Mouse (Mus musculus) T-helper 2 cell (primary cell): Measurements from ENCODE around the gene Bcar3.
"Not testable (repeated sequence)": the region's sequence is repeated elsewhere in the genome, so short reads cannot be mapped to it uniquely, and the experiment has no call there.

Source experiments
- in situ Hi-C: fragments of 300-600 bp; cut with MboI, MseI; formaldehyde crosslinking; loops from one replicate; pipeline ENCODE4 v1.15.1; 2025; ENCODE audit warnings: high pct_unique_total_duplicates

Gene Bcar3

GRCm38 (mm10) chr3:122378634-122379033 is 84.7 kb downstream of the Bcar3 start:
- in situ Hi-C loops: no loop called here

GRCm38 (mm10) chr3:122380776-122381175 is 86.8 kb downstream of the Bcar3 start:
- in situ Hi-C loops: no loop called here

DNA sequence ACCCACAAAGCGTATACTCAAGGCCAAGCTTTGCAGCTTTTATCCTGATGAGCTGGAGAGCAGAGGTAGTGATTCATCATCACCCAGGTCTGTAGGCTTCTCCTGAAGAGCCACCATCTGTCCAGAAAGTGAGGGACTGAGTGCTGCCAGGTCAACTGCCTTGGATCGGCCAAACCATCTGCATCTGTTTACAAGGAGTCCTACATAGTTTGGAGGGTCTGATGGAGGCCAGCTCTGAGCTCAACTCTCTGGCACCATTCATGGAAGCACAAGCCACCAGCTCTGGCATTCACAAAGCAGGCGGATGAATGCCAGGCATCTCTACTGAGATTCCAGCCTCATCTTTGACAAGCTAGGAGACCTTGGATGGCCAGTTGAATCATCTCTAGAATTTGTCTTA is 87.7 kb downstream of the Bcar3 start:
- in situ Hi-C loops: no loop called here

GRCm38 (mm10) chr3:122386444-122386843 is 92.5 kb downstream of the Bcar3 start:
- in situ Hi-C loops: no loop called here

- in situ Hi-C loops: no loop called here
These were observed 93.8 kb downstream of the Bcar3 start for GRCm38 (mm10) chr3:122387771-122388170.

- in situ Hi-C loops: no loop called here
These were observed 96.0 kb downstream of the Bcar3 start for GRCm38 (mm10) chr3:122389972-122390371.

- in situ Hi-C loops: no loop called here
These were observed 97.2 kb downstream of the Bcar3 start for GRCm38 (mm10) chr3:122391098-122391497.

GRCm38 (mm10) chr3:122391816-122392215 is 97.9 kb downstream of the Bcar3 start:
- in situ Hi-C loops: no loop called here

DNA sequence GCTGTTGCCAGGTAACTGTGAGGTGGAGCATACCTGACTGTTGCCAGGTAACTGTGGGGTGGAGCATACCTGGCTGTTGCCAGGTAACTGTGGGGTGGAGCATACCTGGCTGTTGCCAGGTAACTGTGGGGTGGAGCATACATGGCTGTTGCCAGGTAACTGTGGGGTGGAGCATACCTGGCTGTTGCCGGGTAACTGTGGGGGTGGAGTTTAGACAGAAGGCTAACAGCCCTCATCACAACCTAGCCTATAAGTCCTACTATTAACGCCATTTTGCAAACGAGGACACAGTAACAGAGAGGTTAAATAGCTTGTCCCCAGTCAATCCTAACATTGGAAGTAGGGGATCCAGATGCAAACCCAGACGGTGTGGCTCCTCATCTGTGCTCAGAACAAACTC is 99.5 kb downstream of the Bcar3 start:
- in situ Hi-C loops: not testable (repeated sequence)

DNA sequence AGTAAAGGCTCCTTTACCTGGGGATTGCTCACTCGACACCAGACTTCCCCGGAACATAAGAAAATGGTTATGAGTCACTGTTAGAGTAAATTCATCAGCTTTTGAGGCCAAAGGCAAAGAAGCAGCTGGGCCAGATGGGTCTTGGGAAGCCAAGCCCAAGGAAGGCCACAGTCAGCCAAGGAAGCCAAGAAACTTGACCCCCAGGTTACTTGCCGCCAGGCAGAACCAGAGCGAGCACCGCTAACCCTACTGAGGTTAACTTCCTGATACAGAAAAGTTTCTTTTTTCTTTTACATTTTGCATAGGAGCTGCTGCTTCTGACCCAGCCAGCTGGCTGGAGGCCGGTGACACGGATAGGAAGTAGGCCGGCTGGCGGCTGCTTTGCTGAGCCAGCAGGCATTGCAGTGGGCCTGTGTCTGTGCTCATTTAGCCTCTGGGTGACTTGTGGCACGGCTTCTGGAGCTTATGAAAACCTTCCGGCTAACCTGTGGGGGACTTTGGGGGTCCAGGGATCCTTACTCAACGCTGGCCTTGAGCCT is 100.0 kb downstream of the Bcar3 start:
- in situ Hi-C loops: no loop called here

DNA sequence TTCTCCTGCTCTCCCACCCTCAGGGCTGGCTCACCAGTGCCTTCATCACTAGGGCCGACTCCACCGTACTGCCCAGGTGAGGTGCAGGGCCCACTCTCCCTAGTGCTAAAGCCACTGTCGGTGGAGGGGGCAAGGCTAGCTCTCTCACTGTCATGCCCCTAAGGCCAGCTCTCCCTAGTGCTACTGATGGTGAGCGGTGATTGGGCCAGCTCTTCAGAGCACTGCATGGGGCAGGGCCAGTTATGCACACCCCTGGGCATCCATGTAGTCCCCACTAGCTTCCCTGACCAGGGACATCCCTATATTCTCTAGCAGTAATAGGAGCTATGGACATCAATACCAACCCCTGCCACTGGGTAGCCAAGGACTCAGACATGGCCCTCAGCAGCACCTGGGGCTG is 103.0 kb downstream of the Bcar3 start:
- in situ Hi-C loops: no loop called here

DNA sequence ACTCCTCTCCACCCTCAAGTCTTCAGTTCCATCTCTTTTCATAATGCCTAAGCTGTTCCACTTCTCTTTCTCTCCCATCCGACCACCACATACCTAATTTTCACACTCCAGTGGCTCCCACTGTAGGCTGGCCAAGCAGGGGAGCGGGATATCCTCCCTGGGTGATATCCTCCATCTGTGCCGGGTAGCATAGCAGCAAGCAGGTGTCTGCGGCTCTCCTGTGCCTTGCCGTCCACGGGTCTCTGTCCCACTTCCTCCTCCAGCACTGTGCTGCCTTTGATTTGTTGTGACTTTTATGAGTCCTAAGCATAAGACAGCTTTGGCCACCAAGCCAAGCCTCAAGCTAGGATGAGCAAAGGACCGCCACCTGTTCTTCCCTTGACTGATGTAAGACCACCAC is 103.5 kb downstream of the Bcar3 start:
- in situ Hi-C loops: no loop called here

- in situ Hi-C loops: no loop called here
These were observed 107.1 kb downstream of the Bcar3 start for GRCm38 (mm10) chr3:122401011-122401410.

GRCm38 (mm10) chr3:122402143-122402542 is 108.2 kb downstream of the Bcar3 start:
- in situ Hi-C loops: no loop called here

DNA sequence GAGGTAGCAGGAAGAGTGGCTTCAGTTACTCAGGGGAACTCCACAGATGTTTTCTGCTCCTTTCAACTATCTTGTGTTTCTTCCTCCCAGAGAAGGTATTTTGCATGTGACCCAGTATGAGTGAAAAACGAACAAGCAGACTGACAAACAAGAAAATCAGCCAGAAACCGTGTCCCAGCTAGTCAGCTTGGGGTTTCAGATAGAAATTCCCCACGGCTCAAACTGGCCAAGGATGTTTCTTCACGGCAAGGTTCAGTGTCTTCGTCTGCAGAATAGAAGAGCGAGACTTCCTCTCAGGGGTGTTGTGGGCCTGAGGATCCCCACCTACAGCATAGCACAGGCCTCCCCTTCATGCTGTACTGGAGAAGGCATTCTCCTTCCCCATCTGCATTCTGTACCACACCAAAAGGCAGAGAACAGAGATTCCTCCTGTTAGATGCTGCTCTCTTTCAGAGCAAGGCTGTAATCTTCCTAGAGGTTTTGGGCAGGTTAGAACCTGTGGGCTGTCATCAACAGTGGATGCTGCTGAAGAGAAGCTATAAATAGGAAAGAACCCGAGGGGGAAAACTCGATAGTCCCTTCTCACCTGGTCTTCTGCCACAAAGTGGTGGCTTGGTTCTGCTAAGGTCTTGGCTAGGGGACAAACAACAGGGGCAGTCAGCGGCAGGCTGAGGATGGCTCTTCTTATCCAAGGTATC is 110.1 kb downstream of the Bcar3 start:
- in situ Hi-C loops: no loop called here

- in situ Hi-C loops: no loop called here
These were observed 111.4 kb downstream of the Bcar3 start for GRCm38 (mm10) chr3:122405203-122405956.

GRCm38 (mm10) chr3:122406416-122406815 is 112.5 kb downstream of the Bcar3 start:
- in situ Hi-C loops: no loop called here

GRCm38 (mm10) chr3:122407757-122408156 is 113.8 kb downstream of the Bcar3 start:
- in situ Hi-C loops: no loop called here

GRCm38 (mm10) chr3:122408798-122409311 is 114.9 kb downstream of the Bcar3 start:
- in situ Hi-C loops: no loop called here

GRCm38 (mm10) chr3:122411590-122411989 is 117.7 kb downstream of the Bcar3 start:
- in situ Hi-C loops: no loop called here

DNA sequence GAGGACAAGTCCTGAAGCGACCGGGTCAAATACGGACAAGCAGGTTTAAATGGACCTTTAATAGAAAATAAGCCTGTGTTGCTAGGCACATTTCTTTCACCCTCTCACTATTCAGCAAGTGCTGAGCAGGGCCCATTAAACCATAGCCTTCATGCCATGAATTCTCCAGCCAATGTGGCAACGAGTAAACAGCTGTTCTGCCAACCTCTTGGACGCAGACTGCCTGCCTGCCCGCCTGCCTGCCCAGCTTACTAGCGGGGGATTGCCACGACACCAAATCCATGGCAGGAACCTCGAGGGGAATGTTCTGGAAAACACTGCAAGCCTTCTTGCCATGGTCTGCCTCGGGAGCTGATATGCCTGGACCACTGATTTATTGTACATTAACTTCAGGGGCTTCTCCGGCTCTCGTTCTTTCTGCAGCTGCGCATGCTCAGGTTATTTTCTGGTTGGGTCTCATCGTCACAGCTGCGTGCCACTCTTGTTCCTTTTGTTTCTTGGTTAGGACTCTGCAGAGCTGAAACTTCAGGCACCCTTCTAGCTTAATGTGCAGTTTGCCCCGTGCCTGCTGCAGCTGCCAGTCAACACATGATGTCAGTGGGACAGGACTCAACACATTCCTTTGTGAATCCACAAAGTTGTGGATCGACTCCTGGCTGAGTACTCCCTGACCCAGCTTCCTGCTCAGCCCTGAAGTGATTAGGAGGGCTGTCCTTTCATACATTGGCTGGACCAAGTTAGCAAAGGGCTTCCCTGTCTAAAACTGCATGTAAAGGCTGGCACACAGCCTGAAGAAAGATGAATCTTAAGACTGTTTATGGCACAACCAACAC is 120.0 kb downstream of the Bcar3 start:
- in situ Hi-C loops: no loop called here

DNA sequence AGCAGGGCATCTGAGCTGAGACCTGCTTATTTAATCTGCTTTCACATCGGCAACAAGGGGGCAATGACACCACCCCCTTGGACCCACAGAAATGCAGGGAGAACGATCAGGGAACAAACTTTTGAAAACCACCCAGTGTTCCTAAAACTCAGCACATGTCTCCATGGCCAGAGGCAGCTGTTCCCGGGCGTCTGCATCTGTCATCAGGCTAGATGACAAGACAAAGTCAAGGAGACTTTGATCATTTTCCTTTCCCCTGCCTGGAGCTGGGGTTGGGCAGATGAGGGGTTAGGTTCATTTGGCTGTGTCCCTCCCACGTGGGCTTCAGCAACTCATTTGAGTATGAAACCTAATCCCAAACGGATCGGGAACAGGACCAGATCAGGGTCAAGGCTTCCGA is 120.9 kb downstream of the Bcar3 start:
- in situ Hi-C loops: no loop called here
